Mouse (Mus musculus) lung, embryonic 14.5 days (tissue): ENCODE measurements at regions not wholly inside any gene's neighbourhood (a gene's known extent, or its start where the extent isn't known, plus 50 kb on each side); places are given as distances from the start of the nearest gene placed in this dataset.

ENCODE experiments used
- ATAC-seq: fragments of 200-750 bp; cut with Nextera tagmentation; 2 replicates; pipeline ENCODE4 v1.8.0; 2017; ENCODE audit warnings: mild to moderate bottlenecking, moderate TSS enrichment, moderate library complexity; ENCODE audit not compliant: insufficient read depth
- DNase-seq: peaks from one replicate; pipeline ENCODE4 v3.0.0-alpha.2; 2015
- H3K27ac ChIP-seq: fragments of 300-500 bp; sonication (generic); 2 replicates; pipeline ENCODE4 v1.5.1; 2014; ENCODE audit warnings: low read depth, mild to moderate bottlenecking, moderate library complexity
- H3K27me3 ChIP-seq: fragments of 300-500 bp; sonication (generic); 2 replicates; pipeline ENCODE4 v1.6.1; 2014; ENCODE audit warnings: low read length, control low read depth; ENCODE audit not compliant: insufficient read depth
- H3K36me3 ChIP-seq: fragments of 300-500 bp; sonication (generic); 2 replicates; pipeline ENCODE4 v1.6.1; 2014; ENCODE audit warnings: control low read depth; ENCODE audit not compliant: insufficient read depth
- H3K4me1 ChIP-seq: fragments of 300-500 bp; sonication (generic); 2 replicates; pipeline ENCODE4 v1.6.1; 2014; ENCODE audit warnings: antibody characterized with exemption, control low read depth; ENCODE audit not compliant: insufficient read depth
- H3K4me2 ChIP-seq: fragments of 300-500 bp; sonication (generic); 2 replicates; pipeline ENCODE4 v1.6.1; 2014; ENCODE audit warnings: mild to moderate bottlenecking
- H3K4me3 ChIP-seq: fragments of 300-500 bp; sonication (generic); 2 replicates; pipeline ENCODE4 v1.5.1; 2014; ENCODE audit warnings: low read depth, low read length
- H3K9ac ChIP-seq: fragments of 300-500 bp; sonication (generic); 2 replicates; pipeline ENCODE4 v1.6.1; 2014
- H3K9me3 ChIP-seq: fragments of 300-500 bp; sonication (generic); 2 replicates; pipeline ENCODE4 v1.6.1; 2016; ENCODE audit warnings: low read depth, low read length, control low read depth
- CTCF ChIP-seq: IDR thresholded peaks from 2 replicates; pipeline ENCODE4 v1.5.1; 2016; ENCODE audit warnings: antibody characterized with exemption, low read depth
- WGBS: fragments of 180-500 bp; shearing (Covaris S2); extraction: QIAGEN DNeasy Blood & Tissue Kit; methylation state at CpG from one replicate; pipeline ENCODE4 v1.1.7; 2014; 5-methylcytosine and 5-hydroxymethylcytosine counted together

- Histone ChIP-seq H3K4me3 (no peak overlapping the region), H3K9me3 (no peaks in the 10 kb centered on the region), H3K27ac (no peak overlapping the region), H3K4me2 (no peak overlapping the region), H3K4me1 (no peaks in the 10 kb centered on the region), H3K27me3 (no peaks in the 10 kb centered on the region), H3K36me3 (no peaks in the 10 kb centered on the region), H3K9ac (no peak overlapping the region)
- TF ChIP-seq CTCF = no peak
- ATAC-seq = no peak
- DNase-seq = peak; percentile 54
- WGBS = 48% methylated on average over 6 of the region's 6 CpGs
These were observed 201.8 kb downstream of the Nr2f2 start for GRCm38 (mm10) chr7:70164691-70165193.

GRCm38 (mm10) chr7:70158531-70158930 is 208.0 kb downstream of the Nr2f2 start:
- Histone ChIP-seq H3K9me3 (no peaks in the 10 kb centered on the region), H3K4me1 (no peaks in the 10 kb centered on the region), H3K4me3 (no peak overlapping the region), H3K4me2 (no peak overlapping the region), H3K27me3 (no peaks in the 10 kb centered on the region), H3K36me3 (no peaks in the 10 kb centered on the region), H3K27ac (no peak overlapping the region), H3K9ac (no peak overlapping the region)
- no peak for TF ChIP-seq CTCF
- ATAC-seq (no peak), DNase-seq (no peak)
- WGBS = 82% methylated on average over 8 of the region's 8 CpGs

- DNase-seq = no peak
- Histone ChIP-seq H3K36me3 (no peaks in the 10 kb centered on the region), H3K27me3 (no peaks in the 10 kb centered on the region), H3K27ac (no peak overlapping the region), H3K9me3 (no peaks in the 10 kb centered on the region), H3K9ac (no peak overlapping the region), H3K4me3 (no peak overlapping the region), H3K4me2 (no peak overlapping the region), H3K4me1 (no peaks in the 10 kb centered on the region)
- ATAC-seq = no peak
- TF ChIP-seq CTCF = no peak
- 56% methylated on average over 4 of the region's 4 CpGs for WGBS
These were observed 221.7 kb downstream of the Nr2f2 start for GRCm38 (mm10) chr7:70144726-70145271.

- Histone ChIP-seq H3K4me2 (no peak overlapping the region), H3K9me3 (no peaks in the 10 kb centered on the region), H3K27me3 (no peaks in the 10 kb centered on the region), H3K27ac (no peak overlapping the region), H3K36me3 (no peaks in the 10 kb centered on the region), H3K4me1 (no peaks in the 10 kb centered on the region), H3K9ac (no peak overlapping the region), H3K4me3 (no peak overlapping the region)
- no peak for TF ChIP-seq CTCF
- no peak for DNase-seq
- 85% methylated on average over 5 of the region's 5 CpGs for WGBS
- no peak for ATAC-seq
These were observed 229.7 kb downstream of the Nr2f2 start for GRCm38 (mm10) chr7:70136837-70137236.

- Histone ChIP-seq H3K27me3 (no peaks in the 10 kb centered on the region), H3K36me3 (no peaks in the 10 kb centered on the region), H3K27ac (no peak overlapping the region), H3K4me2 (no peak overlapping the region), H3K9ac (no peak overlapping the region), H3K9me3 (no peaks in the 10 kb centered on the region), H3K4me1 (no peaks in the 10 kb centered on the region), H3K4me3 (no peak overlapping the region)
- ATAC-seq (no peak), DNase-seq (no peak)
- WGBS = 83% methylated on average over 3 of the region's 3 CpGs
- TF ChIP-seq CTCF = no peak
These were observed 231.1 kb downstream of the Nr2f2 start for GRCm38 (mm10) chr7:70135416-70135815.

GRCm38 (mm10) chr7:70129963-70130362 is 236.6 kb downstream of the Nr2f2 start:
- Histone ChIP-seq H3K27me3 (no peaks in the 10 kb centered on the region), H3K4me2 (no peak overlapping the region), H3K4me1 (no peaks in the 10 kb centered on the region), H3K36me3 (no peaks in the 10 kb centered on the region), H3K27ac (no peak overlapping the region), H3K9ac (no peak overlapping the region), H3K9me3 (no peaks in the 10 kb centered on the region), H3K4me3 (no peak overlapping the region)
- ATAC-seq = no peak
- no peak for TF ChIP-seq CTCF
- DNase-seq = no peak
- 74% methylated on average over 15 of the region's 15 CpGs for WGBS

GRCm38 (mm10) chr7:70122818-70123217 is 243.7 kb downstream of the Nr2f2 start:
- DNase-seq (no peak), ATAC-seq (no peak)
- H3K4me3 ChIP-seq = no peak overlapping the region
- 80% methylated on average over 9 of the region's 9 CpGs for WGBS
- H3K36me3 ChIP-seq = no peaks in the 10 kb centered on the region
- H3K9me3 ChIP-seq = no peaks in the 10 kb centered on the region
- TF ChIP-seq CTCF = no peak
- H3K4me2 ChIP-seq = no peak overlapping the region
- H3K4me1 ChIP-seq = no peaks in the 10 kb centered on the region; the same call in 1 of the 2 replicates
- H3K9ac ChIP-seq = no peak overlapping the region
- no peak overlapping the region for H3K27ac ChIP-seq
- H3K27me3 ChIP-seq = no peaks in the 10 kb centered on the region
